Mouse (Mus musculus): ENCODE measurements around the gene March4.

March4 gene

GRCm38 (mm10) chr1:72399720-72400401 is 136.9 kb downstream of the March4 start:
- intact Hi-C loops (cut with DNase I) = no loop called here

DNA sequence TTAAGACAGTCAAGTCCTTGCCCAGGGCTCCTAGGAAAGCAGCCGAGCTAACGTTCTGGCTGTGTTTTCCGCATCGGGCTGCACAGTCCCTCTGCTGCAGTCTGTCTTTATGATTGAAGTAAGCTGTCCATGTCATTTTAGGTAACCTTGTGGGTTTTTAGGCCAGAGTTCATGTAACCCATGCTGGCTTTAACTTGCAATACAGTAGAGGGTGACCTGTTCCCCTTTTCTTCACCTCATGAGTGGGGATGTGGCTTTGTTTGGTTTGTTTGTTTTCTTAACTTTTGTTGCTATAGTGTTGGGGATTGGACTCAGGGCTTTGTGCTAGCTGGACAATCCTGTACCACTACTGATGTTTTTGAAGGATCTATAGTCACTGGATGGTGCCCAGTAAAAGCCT is 146.3 kb downstream of the March4 start:
- intact Hi-C loops (cut with DNase I) = no loop called here

DNA sequence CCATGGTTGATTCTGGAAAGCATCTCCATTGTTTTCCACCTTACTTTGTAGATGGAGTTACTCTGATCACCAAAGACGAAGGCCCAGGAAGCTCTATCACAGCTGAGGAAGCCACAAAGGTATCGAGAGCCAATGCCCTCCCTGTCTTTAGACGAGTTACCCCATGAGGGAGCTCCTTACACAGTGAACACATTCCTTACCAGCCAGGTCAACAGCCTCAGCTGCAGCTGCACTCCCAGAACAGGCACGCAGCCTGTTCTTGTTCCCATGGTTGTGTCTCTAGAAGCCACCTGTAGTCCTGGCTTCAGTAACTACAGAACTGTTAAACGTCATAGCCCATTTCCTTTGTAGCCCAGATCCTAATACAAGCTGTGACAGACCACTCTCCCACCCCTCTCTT is 153.1 kb downstream of the March4 start:
- intact Hi-C loops (cut with DNase I) = no loop called here

GRCm38 (mm10) chr1:72383056-72383455 is 153.7 kb downstream of the March4 start:
- intact Hi-C loops (cut with DNase I) = no loop called here

GRCm38 (mm10) chr1:72380544-72380943 is 156.2 kb downstream of the March4 start:
- intact Hi-C loops (cut with DNase I) = no loop called here

DNA sequence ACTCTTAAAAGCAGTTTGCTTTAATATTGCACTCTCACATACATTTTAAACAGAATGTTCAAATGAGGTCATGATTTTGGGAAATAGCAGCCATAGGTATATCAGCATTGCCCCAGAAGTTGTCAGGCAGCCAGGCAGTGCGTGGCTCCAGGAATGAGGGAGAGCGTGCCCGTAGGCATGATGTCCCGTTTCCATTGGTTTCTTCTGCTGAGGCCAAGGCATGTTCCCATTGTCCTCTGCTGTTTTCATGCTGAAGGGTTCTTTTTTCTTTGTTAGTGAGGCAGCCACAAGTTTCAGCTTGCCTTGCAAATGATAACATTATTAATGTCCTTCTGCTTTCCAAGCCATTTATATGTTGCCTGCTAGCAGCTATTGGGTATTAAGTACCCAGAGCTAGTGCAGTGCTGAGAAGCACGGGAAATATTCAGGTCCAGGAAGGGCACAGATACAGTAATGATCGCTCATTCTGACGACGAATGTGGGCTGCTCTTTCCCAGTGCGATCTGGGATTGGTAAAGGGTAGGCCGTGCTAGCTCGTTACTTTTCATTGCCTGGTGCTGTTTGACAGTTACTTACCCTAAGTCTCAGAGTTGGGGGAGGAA is 156.9 kb downstream of the March4 start:
- intact Hi-C loops (cut with DNase I) = no loop called here

DNA sequence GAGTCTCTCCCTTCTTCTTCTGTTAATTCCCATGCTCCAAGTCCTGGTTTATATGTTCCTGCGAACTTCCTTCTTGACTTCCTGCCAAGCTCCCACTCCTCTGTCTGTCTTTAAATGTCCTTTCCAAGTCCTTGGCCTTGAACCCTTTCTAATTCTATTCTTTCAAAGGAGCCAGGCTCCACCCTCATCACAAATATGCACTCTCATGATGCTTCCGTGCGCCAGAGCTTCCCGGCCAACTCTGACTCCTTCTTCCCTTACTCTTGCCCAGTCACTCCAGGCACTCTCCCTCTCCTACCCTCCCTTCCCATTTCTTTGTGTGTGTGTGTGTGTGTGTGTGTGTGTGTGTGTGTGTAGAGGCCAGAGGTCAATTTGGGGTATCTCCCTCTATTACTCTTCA is 158.6 kb downstream of the March4 start:
- intact Hi-C loops (cut with DNase I) = no loop called here

Data from adrenal gland (tissue).